Mouse (Mus musculus) intestine, embryonic 16.5 days (tissue): ENCODE data around the gene Map3k11. TPM values are rescaled to one million over a fixed set of nuclear protein-coding genes. Genes with fewer than 3 reads are reported as not detected.
A peak's percentile ranks its signal among the peaks of the same experiment; 100 is the strongest.

Experiments
- ATAC-seq: fragments of 200-750 bp; cut with Nextera tagmentation; 2 replicates; pipeline ENCODE4 v1.8.0; 2017; ENCODE audit warnings: moderate TSS enrichment, moderate library complexity
- H3K27ac ChIP-seq: fragments of 300-500 bp; sonication (generic); 2 replicates; pipeline ENCODE4 v1.5.1; 2014; ENCODE audit warnings: mild to moderate bottlenecking, low read length
- H3K27me3 ChIP-seq: fragments of 300-500 bp; sonication (generic); replicated peaks from 2 replicates; pipeline ENCODE4 v1.6.1; 2014; ENCODE audit warnings: low read length, control low read depth, mixed read lengths; ENCODE audit not compliant: control insufficient read depth, insufficient read depth
- H3K36me3 ChIP-seq: fragments of 300-500 bp; sonication (generic); 2 replicates; pipeline ENCODE4 v1.6.1; 2014; ENCODE audit warnings: low read length, control low read depth; ENCODE audit not compliant: control insufficient read depth, insufficient read depth
- H3K4me1 ChIP-seq: fragments of 300-500 bp; sonication (generic); 2 replicates; pipeline ENCODE4 v1.6.1; 2014; ENCODE audit warnings: low read length, control low read depth, mixed read lengths; ENCODE audit not compliant: control insufficient read depth, insufficient read depth
- H3K4me2 ChIP-seq: fragments of 300-500 bp; sonication (generic); 2 replicates; pipeline ENCODE4 v1.6.1; 2014; ENCODE audit warnings: low read depth, low read length, control low read depth
- H3K4me3 ChIP-seq: fragments of 300-500 bp; sonication (generic); 2 replicates; pipeline ENCODE4 v1.5.1; 2014; ENCODE audit warnings: mild to moderate bottlenecking, low read length
- H3K9ac ChIP-seq: fragments of 300-500 bp; sonication (generic); 2 replicates; pipeline ENCODE4 v1.6.1; 2014; ENCODE audit warnings: low read depth, low read length
- H3K9me3 ChIP-seq: fragments of 300-500 bp; sonication (generic); 2 replicates; pipeline ENCODE4 v1.6.1; 2016; ENCODE audit warnings: low read length, control low read depth; ENCODE audit not compliant: control insufficient read depth
- WGBS: fragments of 180-500 bp; shearing (Covaris S2); extraction: QIAGEN DNeasy Blood & Tissue Kit; methylation state at CpG from one replicate; pipeline ENCODE4 v1.1.7; 2014; 5-methylcytosine and 5-hydroxymethylcytosine counted together
- polyA plus RNA-seq: library from polyadenylated mRNA; unstranded; fragments of >200 nt; fragmentation: Nextera tagmentation; extraction: Ambion mirVana; gene quantifications from 2 replicates; pipeline ENCODE4 v1.2.1, GENCODE M21; 2015

Gene Map3k11
- polyA plus RNA-seq, 1 experiment from 2014 or later: 28.7 TPM

DNA sequence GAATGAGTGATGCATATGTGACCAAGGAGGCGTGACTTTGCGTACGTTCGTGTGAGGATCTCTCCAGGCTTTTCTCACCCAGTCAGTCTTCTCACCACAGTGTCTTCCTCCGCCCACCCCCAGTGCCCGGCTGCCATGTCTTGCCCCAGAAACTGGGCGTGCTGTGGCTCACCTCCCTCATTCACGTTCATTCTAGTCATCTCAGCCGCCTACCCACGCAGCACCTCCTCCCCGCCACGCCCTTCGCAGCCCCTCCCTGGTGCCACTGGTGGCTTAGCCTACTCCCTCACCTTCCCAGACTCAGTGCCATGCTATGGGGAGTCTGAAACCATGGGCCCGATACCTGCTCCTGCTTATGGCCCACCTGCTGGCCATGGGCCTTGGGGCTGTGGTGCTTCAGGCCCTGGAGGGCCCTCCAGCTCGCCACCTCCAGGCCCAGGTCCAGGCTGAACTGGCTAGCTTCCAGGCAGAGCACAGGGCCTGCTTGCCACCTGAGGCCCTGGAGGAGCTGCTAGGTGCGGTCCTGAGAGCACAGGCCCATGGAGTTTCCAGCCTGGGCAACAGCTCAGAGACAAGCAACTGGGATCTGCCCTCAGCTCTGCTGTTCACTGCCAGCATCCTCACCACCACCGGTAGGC is 15.7 kb downstream of the Map3k11 start, which contains the start of gene Kcnk7:
Gene Kcnk7 (plus strand): TSS at position 205 of the 638 bp plus-strand sequence.
- Histone ChIP-seq H3K4me2 (0 out of 2 replicates have a peak within 1 kb of the TSS, but pooled peaks have one; percentile 2), H3K9ac (peak within 1 kb of the TSS; percentile 48)

GRCm38 (mm10) chr19:5704801-5705571 is 16.4 kb downstream of the Map3k11 start:
- H3K4me1 ChIP-seq: peaks cover 21% of the 10 kb centered on the region
- peak overlapping the region; percentile 48 for H3K9ac ChIP-seq
- H3K27ac ChIP-seq: peak overlapping the region; percentile 84
- no peaks in the 10 kb centered on the region for H3K27me3 ChIP-seq
- H3K9me3 ChIP-seq: no peaks in the 10 kb centered on the region
- 32% methylated on average over 10 of the region's 10 CpGs for WGBS
- peaks cover 29% of the 10 kb centered on the region; the same call in 1 of the 2 replicates for H3K36me3 ChIP-seq
- H3K4me3 ChIP-seq: no peak overlapping the region
- 0 out of 2 replicates have a peak overlapping the region, but pooled peaks have one; percentile 2 for H3K4me2 ChIP-seq
- peak; percentile 85 for ATAC-seq

More for the DNA sequence above, 15.7 kb downstream of the Map3k11 start, which contains the start of gene Kcnk7:
- Histone ChIP-seq H3K4me1 (peaks cover 21% of the 10 kb centered on the region), H3K4me3 (no peak within 1 kb of the TSS), H3K27ac (peak within 1 kb of the TSS; percentile 84), H3K27me3 (no peaks in the 10 kb centered on the region), H3K9me3 (no peaks in the 10 kb centered on the region), H3K36me3 (peaks cover 30% of the 10 kb centered on the region; the same call in 1 of the 2 replicates)
- 66% methylated on average over 17 of the region's 17 CpGs for WGBS
- peak; percentile 8; the same call in 1 of the 2 replicates for ATAC-seq

- no peak for ATAC-seq
- WGBS: 95% methylated on average over 6 of the region's 6 CpGs
- Histone ChIP-seq H3K4me2 (no peak overlapping the region), H3K9ac (no peak overlapping the region), H3K27ac (no peak overlapping the region), H3K36me3 (peaks cover 7% of the 10 kb centered on the region; the same call in 1 of the 2 replicates), H3K4me3 (no peak overlapping the region), H3K9me3 (no peaks in the 10 kb centered on the region), H3K4me1 (peaks cover 20% of the 10 kb centered on the region), H3K27me3 (no peaks in the 10 kb centered on the region)
These were observed 21.5 kb downstream of the Map3k11 start for GRCm38 (mm10) chr19:5710068-5710467.

DNA sequence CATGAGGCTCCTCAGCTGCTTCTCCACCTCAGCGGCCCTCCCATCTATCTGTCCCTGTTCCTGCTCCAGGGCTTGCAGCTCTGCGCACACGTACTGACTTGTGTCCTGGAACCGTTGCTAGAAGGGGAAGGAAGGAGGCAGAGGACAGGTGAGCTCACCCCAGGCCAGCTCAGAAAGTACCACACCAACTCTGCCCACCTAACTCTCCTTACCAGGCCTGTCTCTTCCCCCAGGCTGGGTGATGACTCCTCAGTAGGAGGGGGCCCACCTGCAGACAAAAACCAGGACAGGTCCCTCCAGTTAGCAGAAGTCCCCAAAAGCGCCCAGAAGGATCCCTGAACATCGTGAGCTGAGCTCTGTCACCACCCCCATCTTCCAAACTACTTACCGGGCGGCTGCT is 22.0 kb downstream of the Map3k11 start:
- H3K27ac ChIP-seq: no peak overlapping the region
- no peak for ATAC-seq
- peaks cover 15% of the 10 kb centered on the region for H3K4me1 ChIP-seq
- no peak overlapping the region for H3K4me3 ChIP-seq
- H3K27me3 ChIP-seq: no peaks in the 10 kb centered on the region
- no peak overlapping the region for H3K4me2 ChIP-seq
- no peak overlapping the region for H3K9ac ChIP-seq
- 88% methylated on average over 8 of the region's 8 CpGs for WGBS
- no peaks in the 10 kb centered on the region for H3K9me3 ChIP-seq
- peaks cover 7% of the 10 kb centered on the region; the same call in 1 of the 2 replicates for H3K36me3 ChIP-seq

GRCm38 (mm10) chr19:5711218-5711617 is 22.7 kb downstream of the Map3k11 start:
- H3K9ac ChIP-seq: no peak overlapping the region
- ATAC-seq: no peak
- no peak overlapping the region for H3K4me3 ChIP-seq
- H3K27me3 ChIP-seq: no peaks in the 10 kb centered on the region
- peaks cover 13% of the 10 kb centered on the region for H3K4me1 ChIP-seq
- H3K36me3 ChIP-seq: peaks cover 7% of the 10 kb centered on the region; the same call in 1 of the 2 replicates
- WGBS: 26% methylated on average over 3 of the region's 3 CpGs
- no peak overlapping the region for H3K27ac ChIP-seq
- no peaks in the 10 kb centered on the region for H3K9me3 ChIP-seq
- no peak overlapping the region for H3K4me2 ChIP-seq

GRCm38 (mm10) chr19:5711907-5712460 is 23.4 kb downstream of the Map3k11 start:
- no peaks in the 10 kb centered on the region for H3K9me3 ChIP-seq
- no peak overlapping the region for H3K4me3 ChIP-seq
- H3K27ac ChIP-seq: no peak overlapping the region
- no peak overlapping the region for H3K4me2 ChIP-seq
- 94% methylated on average over 14 of the region's 14 CpGs for WGBS
- peaks cover 14% of the 10 kb centered on the region for H3K4me1 ChIP-seq
- no peak overlapping the region for H3K9ac ChIP-seq
- peaks cover 7% of the 10 kb centered on the region; the same call in 1 of the 2 replicates for H3K36me3 ChIP-seq
- no peak for ATAC-seq
- H3K27me3 ChIP-seq: no peaks in the 10 kb centered on the region

DNA sequence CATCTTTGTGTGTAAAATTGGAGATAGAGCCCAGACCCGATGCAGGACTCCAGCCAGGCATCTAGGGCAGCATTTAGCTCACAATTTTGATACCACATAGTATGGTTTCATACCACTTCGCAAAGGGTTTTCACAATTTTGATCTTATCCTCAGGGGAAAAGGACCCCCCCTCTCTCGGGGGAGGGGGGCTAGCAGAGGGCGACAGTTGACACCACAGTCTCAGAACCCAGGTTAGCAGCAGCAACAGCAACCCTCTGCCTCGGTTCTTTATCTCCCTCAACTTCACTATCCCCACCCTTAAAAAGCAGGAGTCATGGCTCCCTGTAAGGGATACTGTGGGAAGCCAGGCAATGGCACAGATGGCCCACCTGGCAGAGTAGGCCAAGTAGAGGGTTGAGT is 24.7 kb downstream of the Map3k11 start:
- WGBS: 71% methylated on average over 5 of the region's 5 CpGs
- peak overlapping the region; percentile 11; the same call in 1 of the 2 replicates for H3K27ac ChIP-seq
- H3K9me3 ChIP-seq: no peaks in the 10 kb centered on the region
- H3K4me1 ChIP-seq: peaks cover 14% of the 10 kb centered on the region
- H3K27me3 ChIP-seq: no peaks in the 10 kb centered on the region
- no peak overlapping the region for H3K4me3 ChIP-seq
- peak; percentile 29 for ATAC-seq
- 0 out of 2 replicates have a peak overlapping the region, but pooled peaks have one; percentile 20 for H3K4me2 ChIP-seq
- H3K9ac ChIP-seq: peak overlapping the region; percentile 41; the same call in 1 of the 2 replicates
- H3K36me3 ChIP-seq: peaks cover 9% of the 10 kb centered on the region; the same call in 1 of the 2 replicates

DNA sequence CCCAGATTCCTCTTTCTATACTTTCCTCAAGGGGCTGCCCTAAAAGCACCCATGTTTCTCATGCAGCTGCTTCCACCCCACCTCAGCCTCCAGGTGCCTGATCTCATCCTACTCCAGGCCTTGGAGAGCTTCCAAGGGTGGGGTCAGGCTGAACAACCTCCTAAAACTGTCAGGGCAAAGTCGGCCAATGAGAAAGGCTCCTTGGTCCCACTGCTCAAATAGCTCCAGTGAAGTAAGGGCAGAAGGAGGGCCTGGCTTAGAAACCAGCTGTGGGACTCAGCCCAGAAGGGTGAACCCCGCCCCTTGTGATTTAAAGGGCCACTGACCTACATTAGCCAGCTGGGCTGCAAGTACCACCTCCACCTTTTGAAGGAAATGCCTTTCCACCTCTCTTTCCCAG is 25.2 kb downstream of the Map3k11 start:
- ATAC-seq: peak; percentile 82
- H3K4me3 ChIP-seq: 0 out of 2 replicates have a peak overlapping the region, but pooled peaks have one; percentile 9
- no peaks in the 10 kb centered on the region for H3K27me3 ChIP-seq
- peaks cover 14% of the 10 kb centered on the region for H3K4me1 ChIP-seq
- peak overlapping the region; percentile 11 for H3K27ac ChIP-seq
- WGBS: 12% methylated on average over 2 of the region's 2 CpGs
- H3K9ac ChIP-seq: peak overlapping the region; percentile 41; the same call in 1 of the 2 replicates
- peaks cover 5% of the 10 kb centered on the region; the same call in 1 of the 2 replicates for H3K36me3 ChIP-seq
- H3K9me3 ChIP-seq: no peaks in the 10 kb centered on the region
- 0 out of 2 replicates have a peak overlapping the region, but pooled peaks have one; percentile 20 for H3K4me2 ChIP-seq
